Mouse (Mus musculus): ENCODE results near the gene Fam234b. TPM values are rescaled to one million over a fixed set of nuclear protein-coding genes. Genes with fewer than 3 reads are reported as not detected.
A peak's percentile ranks its signal among the peaks of the same experiment; 100 is the strongest.

Fam234b gene
- total RNA-seq, 2 experiments from 2014 or later: 25.9 to 29.4 TPM

DNA sequence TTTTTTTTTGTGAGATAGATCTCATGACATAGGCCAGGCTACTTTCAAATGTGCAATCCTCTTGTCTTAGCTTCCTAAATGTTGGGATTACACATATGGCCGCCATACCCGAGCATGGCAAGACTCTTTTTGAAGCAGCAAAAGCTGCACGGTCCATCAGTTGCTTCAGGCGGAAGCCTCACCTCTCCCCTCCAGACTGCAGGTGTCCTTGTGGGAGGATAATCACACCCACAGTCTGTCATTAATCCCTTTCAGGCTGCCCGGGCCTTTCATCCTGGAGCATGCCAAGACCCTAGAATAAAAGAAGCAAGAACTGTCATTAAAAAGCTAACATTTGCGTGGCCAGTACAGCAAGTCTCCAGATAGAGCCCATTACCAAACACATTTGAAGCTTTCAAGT, 71.8 kb downstream of the Fam234b start:
- no peak for DNase-seq

DNA sequence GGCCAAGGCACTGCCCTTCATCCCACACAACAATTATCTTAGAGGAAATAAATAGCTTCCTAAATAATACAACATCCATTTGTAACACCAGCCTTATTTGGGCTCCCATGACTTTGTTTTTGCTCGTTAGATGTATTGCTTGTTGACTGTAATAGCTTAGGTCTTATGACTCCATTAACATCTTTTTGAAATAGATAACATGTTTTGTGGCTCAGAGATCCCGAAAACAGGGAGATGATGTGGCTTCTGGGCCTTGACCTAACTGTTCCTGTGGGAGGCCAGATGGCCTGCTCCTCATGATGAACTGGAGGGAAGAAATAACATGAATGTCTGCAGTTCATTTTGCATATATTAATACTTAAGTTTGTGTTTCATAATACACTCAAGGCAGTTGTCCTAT, 74.0 kb downstream of the Fam234b start:
- no peak for DNase-seq

DNA sequence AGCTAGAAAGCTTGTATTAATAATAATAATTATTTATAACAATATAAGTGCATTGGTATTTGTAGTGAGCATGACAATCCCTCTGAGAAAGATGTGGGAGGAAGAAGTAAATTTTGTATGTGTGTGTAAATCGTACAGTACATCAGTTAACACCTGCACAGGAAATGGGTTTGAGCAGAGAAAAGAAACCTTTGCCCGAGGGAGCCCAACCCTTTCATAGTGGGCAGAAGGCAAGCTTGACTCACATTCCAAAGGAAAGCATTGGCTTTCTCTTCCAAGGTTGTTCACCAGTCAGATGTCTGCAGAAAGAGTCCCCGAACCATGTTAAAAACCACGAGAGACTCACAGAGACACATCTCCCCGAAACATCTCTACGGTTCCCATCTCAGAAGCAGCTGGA, 75.3 kb downstream of the Fam234b start:
- DNase-seq: no peak

DNA sequence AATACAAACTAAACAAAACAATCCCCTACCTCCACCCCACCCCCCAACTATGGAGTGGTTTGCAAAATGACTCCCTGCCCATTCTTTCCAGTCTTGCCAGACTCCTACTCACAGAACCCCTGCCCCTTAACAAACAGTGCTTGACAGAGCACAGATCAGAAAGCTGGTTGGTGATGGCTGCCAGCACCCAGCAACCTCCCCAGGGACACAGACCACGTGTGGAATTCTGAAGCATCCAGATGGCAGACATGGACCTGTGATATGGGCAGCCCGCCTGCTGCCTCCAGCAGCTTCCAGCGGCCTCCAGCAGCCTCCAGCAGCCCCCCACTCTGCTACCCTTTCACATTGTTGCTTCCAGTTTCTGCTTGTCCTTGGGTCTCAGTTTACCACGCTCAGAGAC, 77.5 kb downstream of the Fam234b start:
- DNase-seq: no peak

DNA sequence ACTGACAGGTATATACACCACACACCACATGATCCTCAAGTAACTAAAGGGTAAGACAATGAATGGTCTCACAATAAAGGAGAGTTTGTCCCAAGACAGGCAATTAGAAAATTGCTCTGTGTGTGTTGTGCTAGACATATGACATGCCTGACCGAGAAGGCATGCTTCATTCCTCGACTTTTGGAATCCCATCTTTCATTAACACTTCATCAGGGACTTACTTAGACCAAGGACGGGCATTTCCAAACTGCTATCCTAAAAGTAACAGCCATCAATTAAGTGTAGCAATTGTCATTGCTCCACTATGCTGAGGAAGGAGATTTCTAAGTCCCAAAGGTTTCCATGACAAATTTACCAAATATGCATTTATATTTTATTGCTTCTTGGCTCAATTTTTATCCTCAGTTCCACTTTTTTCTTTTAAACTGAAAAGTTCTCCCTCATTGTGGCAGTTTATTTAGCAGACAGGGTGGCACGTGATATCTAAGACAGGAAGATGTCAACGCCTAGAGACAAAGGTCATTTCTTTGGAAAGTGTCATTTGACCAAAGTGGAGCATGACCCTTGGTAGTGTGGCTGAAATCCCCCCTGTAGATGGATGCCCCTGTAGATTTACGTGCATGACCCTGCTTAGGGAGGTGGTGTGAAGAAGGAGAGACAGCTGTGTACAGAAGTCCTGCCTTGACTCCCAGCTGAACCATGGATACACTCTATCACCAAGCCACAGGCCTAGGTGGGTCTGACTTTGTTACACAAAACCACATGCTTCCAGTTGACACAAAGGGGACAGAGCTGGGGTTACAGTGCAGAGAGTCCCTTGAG, 78.9 kb downstream of the Fam234b start:
- no peak for DNase-seq

DNA sequence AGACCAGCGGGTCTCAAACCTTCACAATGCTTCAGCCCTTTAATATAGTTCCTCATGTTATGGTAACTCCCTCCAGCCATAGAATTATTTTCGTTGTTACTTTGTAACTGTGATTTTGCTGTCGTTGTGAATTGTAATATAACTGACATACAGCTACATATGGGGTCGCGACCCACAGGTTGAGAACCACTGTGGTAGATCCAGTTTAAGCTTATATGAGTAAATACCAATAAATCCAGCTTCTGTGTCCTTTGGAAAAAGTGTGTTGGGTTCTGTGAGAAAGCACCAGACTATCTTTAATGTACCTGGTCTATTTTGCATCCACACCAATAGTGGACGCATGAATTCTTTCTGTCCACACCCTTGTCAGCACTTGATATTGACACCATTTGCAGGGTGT, 80.5 kb downstream of the Fam234b start:
- no peak for DNase-seq

DNA sequence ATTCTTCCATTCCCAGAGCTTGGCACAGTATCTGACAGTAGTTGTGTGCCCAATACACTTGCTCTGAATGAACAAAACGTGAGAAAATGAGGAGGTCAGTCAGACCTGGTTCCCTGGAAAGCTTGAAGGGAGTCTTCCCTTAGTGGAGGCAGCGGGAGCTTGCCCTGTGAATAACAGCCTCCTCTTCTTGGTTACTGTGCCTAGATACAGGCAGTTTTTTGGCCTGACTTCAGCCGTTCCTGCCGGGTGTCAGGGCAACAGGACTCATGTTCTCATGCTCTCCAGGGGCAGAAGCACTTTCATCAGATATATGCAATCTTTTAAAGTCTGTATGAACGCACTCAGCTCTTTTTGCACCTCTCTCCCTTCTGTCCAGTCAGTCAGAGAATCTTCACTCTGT, 81.5 kb downstream of the Fam234b start:
- DNase-seq: peak; percentile 13

DNA sequence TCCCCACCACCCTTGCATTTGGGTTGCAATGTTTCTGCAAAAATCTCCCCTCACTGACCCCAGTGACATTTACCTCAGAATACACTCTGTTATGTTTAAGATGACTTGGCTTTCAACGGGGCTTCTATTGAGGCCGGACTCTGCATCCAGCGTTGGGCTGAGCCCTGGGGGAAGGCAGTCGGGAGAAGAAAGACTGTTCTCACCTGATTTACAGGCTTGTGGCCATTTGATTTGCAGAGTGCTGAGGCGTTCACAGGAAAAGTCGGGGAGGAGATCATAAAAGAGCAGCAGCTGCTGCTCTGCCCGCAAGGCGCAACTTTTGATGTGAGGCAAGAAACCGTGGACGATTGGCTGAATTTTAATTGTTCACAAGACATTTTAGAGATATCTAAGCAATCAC, 82.1 kb downstream of the Fam234b start:
- no peak for DNase-seq

DNA sequence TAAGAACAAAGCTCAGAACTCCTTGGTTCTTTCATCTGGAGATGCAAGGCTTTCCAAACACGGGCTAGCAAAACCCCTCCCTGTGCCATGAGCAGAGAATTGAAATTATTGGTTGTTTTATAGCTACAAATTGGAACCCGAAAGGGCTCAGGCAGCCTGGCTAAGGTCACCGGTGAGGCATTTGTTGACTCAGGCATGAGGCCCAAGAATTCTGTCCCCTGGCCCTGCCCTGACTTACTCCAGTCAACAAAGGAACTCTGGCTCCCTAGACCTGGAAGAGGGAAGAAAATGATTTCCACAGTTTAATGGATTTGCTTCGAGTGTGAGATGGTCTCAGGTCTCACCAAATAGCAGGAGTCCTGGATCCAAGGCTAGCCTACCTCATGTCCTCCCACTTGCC, 94.6 kb downstream of the Fam234b start:
- DNase-seq: peak; percentile 18

DNA sequence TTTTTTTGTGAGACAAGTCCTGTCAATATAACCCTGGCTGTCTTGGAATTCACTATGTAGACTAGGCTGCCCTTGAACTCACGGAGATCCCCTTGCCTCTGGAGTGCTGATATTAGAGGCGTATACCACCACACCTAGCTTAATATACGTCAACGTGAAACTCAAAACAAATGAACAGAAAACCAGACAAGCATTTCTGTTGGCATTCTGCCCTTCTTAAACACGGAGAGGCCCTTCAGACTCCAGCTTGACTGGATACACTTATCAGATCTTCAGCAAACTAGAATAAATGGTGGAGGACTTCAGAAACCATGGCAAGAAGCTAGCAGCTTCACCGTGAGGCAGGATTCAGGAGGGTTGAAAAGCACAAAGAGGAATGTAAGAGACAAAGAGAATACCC, 96.4 kb downstream of the Fam234b start:
- DNase-seq: no peak

Other genes with a start within 250 kb of the Fam234b start
- gene Apold1, start 216.3 kb upstream of the Fam234b start, total RNA-seq (2021): 10 to 100 TPM in 1 of 2 experiments, 1 to 10 TPM in 1; 6.7 to 38.4 TPM
- gene Ddx47, start 186.4 kb upstream of the Fam234b start, total RNA-seq (2021): 10 to 100 TPM; 57.4 to 61.4 TPM
- 1 to 10 TPM; 1.1 to 2.1 TPM for gene Gprc5a, start 132.3 kb upstream of the Fam234b start, total RNA-seq (2021)
- gene Gprc5d, start 79.7 kb upstream of the Fam234b start, total RNA-seq (2021): not detected
- 10 to 100 TPM; 47.4 to 58.4 TPM for gene Hebp1, start within 50 bp of the Fam234b start, total RNA-seq (2021)
- not detected for gene Gsg1, start 56.4 kb downstream of the Fam234b start, total RNA-seq (2021)
- gene Pbp2, start 112.4 kb downstream of the Fam234b start, total RNA-seq (2021): not detected
- gene Emp1, start 164.6 kb downstream of the Fam234b start, total RNA-seq (2021): 10 to 100 TPM; 89.8 to 92.9 TPM

Data from adrenal gland, postnatal 10 days (tissue).